Mouse (Mus musculus) large intestine, adult 2 months (tissue): ENCODE results near the gene Bnc2. TPM values are rescaled to one million over a fixed set of nuclear protein-coding genes. Genes with fewer than 3 reads are reported as not detected.

Source experiments
- DNase-seq: peaks from one replicate; pipeline ENCODE4 v3.0.0-alpha.2; 2012; ENCODE audit warnings: low read depth, low spot score
- WGBS: fragments of 180-500 bp; shearing (Covaris S2); methylation state at CpG from one replicate; pipeline ENCODE4 v1.1.7; 2018; 5-methylcytosine and 5-hydroxymethylcytosine counted together
- polyA plus RNA-seq: library from polyadenylated mRNA; depleted of rRNA; stranded (reverse); fragments of >200 nt; gene quantifications from 2 replicates; pipeline ENCODE4 v1.2.3, GENCODE M21; 2012; rRNA removed

The Bnc2 gene
- 1.3 and 2.8 TPM in 2 replicates for polyA plus RNA-seq

DNA sequence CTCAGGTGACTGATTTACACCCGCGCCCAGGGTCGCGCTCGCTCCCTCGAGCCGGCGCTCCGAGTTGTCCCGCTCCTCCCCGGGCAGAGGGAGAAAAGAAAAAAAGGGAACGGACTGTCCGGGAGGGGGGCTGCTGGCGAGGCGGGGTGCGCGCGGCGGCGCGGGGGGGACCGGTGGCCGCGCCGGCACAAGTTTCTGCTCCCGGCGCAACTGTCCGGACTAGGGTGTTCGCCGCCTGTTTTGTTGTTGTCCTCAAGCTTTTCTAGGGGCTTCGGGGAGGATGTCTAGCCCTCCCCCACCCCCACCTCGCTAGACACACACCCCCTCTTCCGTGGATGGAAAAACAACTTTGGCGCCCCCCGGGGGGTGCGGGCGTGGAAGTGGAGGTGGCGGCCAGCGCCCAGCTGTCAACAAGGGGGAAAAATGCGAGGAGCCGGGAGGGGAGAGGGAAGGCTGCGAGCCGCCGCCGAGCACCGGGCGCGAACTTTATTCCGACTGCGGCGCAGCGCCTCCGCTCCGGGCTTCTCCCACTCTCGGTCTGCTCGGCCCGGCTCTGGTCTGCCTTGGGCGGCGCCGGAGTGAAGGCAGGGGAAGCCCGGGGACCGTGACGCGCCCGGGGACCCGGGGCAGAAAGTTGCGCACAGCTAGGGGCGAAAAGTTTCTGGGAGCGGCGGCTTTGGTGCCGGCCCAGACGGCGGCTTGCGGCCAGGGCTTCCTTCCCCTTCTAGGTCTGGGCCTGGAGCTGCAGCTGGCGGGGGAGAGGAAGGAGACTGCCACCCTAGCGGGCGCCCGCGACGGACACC lies at the start of gene Bnc2:
TSS of gene Bnc2 (minus strand) at position 105 of the 803 bp plus-strand sequence.
- DNase-seq: no peak
- WGBS: under 1% methylated on average over 78 of the region's 80 CpGs

DNA sequence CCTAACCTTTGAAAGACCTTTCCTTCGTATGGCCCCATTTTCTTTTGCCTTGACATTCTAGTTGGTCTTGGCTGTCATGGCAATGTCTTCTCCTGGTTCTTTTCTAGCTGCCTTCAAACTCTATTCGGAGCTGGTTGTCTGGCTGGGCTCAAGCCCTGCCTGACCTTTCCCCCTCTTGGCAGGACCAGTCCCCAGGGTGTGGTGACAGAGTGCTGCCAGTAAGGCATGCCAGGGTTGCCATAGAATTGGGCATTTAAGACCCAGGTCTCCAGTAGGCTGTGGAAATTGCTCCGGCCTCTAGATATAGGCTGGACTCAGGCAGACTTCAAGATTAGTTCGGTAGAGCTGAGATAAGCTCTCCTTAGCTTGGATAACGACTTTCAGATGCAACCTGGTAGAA lies 32.9 kb upstream of the Bnc2 start:
- DNase-seq: no peak
- 75% methylated on average over 5 of the region's 5 CpGs for WGBS

DNA sequence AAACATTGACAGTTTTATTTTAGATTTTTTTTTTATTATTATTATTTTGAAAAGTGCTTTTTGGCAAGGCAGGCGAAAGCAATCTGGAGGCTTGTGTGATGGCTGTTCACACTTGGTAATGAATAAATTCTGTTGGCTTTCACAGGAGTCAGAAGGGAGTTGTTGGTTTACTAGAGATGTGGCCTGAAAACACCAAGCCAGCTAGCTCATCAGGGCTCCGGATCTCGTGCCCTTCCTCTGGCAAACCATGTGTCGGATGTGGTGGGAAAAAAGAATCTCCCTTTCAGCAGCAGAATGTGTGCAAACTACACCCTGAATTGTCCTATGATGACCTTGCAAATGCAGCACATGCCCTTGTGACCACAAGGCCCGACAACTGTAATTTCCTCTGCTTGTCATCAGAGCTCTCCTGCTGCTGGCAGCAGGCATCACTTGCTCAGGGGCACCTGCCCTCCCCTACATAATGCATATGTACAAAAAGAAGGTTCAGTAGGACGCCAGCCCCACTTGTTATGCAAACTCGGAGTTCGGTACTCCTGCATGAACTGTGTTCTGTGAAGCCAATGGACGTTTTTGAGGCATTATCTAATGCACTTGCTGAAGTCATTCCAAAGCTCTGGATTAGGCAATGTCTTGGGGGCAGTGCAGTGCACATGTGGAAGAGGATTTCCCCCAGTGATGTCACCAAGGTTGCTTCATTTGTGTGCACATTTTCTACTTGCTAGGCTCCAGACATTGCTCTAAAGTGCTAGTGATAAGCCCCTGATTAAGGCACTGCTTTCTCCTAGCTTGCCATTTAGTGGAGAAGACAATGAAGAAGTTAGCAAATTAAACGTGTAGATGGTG lies 10.7 kb upstream of the Bnc2 start:
- no peak for DNase-seq
- 57% methylated on average over 10 of the region's 10 CpGs for WGBS

DNA sequence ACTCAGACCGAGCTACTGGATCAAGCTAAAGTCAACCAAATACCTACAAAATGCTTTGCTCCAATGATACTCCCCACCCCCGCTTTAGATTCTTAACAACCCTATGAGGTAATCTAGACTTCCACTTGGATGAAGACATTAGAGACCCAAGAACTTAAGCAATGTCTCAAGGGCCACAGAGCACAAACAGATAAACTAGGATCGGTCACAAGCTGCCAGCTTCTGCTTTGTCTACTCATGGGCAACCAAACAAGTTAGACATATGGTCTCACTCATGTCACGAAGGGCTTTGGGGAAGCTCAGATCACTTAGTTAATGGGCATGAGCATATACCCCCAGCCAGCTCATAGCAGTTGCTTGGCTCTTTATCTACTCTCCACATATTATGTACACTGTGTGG lies 9.9 kb upstream of the Bnc2 start:
- no peak for DNase-seq
- WGBS: 76% methylated on average over 4 of the region's 4 CpGs

DNA sequence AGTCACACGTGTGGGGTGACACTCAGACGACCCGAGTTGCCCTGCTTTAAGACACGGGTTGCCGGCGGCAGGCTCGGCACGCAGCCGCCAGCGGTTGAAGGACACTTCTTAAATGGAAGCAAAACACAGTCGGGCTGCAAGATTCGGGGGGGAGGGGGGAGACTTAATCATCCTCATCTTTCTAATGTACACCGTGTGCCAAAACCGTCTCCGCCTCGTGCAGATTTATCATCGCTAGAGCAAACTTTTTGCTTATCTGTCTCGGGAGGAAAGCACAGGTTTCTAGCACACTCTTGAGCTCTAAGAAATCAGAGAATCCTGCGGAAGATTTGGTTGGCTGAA lies 870 bp upstream of the Bnc2 start:
- 2% methylated on average over 19 of the region's 19 CpGs for WGBS
- DNase-seq: no peak

DNA sequence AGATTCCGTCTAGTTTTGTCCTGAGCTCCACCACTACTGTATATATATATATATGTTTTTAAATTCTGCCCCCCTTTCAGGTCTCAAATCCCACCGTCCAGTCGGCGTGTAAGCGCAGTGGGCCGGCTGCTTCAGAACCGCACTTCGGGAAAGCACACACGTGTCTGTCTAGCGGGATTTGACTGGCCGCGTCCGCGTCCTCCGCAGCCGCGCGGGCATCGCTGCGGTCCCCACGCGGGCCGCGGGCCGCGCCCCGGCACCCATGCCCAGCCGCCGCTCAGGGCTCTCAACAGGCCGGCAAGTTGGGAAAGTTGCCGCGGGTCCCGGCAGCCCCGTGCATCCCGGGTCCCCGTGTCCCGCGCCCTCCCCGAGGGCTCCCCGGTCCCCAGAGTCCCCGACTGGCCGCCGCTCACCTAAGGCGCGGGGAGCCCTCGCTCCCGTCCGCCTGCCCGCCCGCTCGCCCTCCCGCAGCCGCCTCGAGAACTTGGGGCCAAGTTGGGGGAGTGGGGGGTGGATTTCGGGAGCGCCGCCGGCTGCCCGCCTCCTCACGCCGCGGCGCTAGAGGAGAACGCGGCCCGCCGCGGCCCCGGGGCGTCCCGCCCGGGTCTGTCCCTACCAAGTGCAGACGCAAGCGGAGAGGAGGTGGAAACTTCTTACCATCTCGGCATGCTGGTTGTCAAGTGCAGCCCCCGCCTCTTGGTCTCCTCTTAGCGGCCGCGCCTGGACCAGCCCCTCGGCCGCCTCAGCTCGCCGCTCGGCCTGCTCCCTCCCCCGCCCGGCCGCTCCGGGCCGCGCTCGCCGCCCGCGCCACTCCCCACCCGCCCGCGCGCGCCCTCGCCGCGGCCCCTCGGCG lies 531 bp downstream of the Bnc2 start:
- no peak for DNase-seq
- 3% methylated on average over 96 of the region's 104 CpGs for WGBS

DNA sequence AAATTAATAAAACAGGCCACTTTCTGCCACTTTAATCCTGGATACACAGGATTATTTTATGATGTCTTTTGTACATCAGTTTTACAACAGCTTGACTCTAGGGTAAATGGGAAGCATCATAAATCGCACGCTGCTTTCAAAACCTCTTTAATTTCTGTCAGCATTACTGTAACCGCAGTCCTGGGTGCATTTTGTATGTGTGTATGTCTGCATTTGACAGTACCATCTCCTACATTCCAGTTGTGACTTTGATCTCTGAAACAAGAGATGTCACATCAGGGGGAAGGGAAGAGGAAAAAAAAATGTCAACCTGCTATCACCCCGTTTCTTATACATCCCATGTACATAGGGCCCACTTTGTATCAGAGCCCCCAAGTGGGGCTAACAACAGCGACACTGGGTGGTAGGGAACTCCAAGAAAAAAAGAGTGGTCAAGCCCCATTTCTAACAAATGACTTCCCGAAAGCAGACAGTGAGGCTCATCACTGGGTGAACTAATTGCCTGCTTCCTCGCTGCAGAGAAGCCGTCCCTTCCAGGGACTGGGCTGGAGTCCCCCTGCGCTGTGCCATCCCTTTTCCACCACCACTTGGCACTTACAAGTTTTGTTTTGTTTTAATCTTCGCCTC lies 1.3 kb downstream of the Bnc2 start:
- WGBS: 14% methylated on average over 10 of the region's 10 CpGs

DNA sequence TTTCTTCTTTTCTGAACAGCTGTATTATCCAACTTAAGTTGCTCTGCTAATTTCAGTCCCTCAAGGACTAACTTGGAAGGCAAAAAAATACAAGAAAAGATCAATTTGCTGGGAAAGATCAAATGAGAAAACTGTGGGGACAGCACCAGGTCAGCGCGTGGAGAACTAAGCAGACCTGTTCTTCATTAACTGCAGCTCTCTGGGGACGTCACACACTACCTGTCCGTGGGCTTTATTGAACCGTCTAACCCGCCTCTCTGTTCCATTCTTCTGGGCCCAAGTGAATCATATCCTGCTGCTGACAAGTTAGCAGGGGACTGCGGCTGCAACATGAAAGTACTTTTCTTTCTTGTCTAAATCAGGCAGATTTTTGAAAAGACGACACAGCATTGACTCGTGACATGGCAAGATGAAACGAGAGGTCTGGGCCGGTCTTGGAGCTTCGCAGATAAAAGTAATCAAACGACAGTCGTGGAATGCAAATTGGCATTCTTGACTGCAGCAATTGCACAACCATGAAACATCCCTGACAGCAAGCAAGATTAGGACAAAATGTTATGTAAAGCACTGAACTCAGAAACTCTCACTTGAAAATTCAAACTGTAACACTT lies 2.8 kb downstream of the Bnc2 start:
- 14% methylated on average over 14 of the region's 14 CpGs for WGBS
- no peak for DNase-seq

More for the DNA sequence above, 1.3 kb downstream of the Bnc2 start:
- no peak for DNase-seq

DNA sequence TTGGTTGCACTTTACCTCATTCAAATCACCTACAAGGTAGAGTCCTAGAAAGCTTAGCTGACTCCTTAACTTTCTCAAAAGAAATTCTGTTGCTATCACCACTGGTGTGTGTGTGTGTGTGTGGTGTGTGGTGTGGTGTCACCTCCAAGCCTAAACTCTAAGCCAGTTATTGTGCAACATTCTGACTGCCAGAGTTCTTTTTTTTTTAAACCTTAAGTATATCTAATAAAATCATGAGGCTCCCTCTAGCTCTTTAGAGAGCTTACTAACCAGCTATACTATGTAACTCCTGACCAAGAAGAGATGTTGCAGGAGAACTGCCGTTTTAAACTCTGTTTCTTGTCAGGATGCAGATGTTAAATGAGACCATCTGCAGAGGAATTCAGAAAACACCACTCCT lies 4.1 kb downstream of the Bnc2 start:
- DNase-seq: no peak
- 33% methylated on average over 1 of the region's 1 CpGs for WGBS

DNA sequence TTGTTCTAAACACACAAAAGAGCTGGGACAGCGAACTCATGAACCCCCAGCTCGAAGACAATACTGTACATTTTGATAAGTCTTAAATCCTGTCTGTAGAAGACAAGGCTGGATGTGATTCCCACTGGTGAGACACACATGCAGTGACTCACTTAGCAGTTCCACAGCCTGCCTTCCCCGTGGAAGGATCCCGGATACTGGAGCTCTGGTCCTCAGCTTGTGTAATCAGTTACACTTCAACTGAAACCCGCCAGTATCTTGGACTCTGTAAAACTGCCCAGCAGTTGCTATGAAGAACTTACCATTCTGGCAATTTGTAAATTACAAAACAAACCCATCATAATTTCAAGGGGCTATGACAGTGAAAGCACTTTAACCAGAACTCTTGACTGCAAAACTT lies 5.4 kb downstream of the Bnc2 start:
- WGBS: 56% methylated on average over 5 of the region's 5 CpGs
- DNase-seq: no peak

DNA sequence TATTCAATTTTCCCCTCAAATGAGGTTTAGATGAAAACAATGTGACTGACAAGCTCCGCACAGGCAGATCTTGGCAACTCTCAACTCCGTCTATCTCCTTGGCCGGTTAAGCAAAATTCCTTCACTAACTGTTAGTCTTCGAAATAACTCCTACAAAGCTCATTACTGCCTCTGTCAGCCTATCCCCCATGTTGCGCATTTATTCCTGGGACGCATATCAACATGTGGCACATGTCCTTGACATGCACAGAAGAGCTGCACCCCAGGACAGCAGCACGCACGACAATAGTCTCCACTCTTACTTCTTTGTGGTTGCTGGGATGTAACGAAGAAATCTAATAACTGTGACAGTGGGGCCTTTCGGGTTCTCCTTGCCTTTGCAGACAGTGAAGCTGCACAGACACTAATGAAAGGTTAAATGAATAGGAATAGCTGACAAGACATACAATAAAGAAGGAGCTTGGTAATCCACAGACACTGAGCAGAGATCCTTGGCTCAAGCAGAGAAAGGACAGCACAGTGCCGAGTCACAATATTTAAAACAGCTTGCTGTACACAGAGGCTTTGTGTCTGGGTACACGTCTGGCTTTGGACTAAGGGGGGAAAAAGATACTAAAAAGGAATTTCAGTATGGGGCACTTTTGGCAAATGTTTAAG lies 6.0 kb downstream of the Bnc2 start:
- WGBS: 77% methylated on average over 12 of the region's 12 CpGs
- no peak for DNase-seq

DNA sequence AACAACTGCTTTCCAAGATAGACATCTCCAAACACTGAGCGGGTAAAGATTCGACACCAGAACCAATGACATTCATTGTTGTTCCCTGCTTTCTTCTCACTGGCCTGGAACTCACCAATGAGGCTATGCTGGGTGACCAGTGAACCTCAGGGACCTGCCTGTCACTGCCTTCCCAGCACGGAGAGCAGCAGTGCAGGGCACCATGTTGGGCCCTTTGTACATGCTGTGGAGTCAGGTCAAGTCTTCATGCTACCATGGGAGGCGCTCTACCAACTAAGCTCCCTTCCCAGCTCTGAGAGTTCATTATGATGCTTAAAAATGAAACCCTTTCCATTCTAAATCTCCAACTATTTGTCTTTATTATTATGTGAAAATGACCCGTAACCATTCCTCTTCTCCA lies 6.8 kb downstream of the Bnc2 start:
- no peak for DNase-seq
- WGBS: 83% methylated on average over 5 of the region's 5 CpGs

DNA sequence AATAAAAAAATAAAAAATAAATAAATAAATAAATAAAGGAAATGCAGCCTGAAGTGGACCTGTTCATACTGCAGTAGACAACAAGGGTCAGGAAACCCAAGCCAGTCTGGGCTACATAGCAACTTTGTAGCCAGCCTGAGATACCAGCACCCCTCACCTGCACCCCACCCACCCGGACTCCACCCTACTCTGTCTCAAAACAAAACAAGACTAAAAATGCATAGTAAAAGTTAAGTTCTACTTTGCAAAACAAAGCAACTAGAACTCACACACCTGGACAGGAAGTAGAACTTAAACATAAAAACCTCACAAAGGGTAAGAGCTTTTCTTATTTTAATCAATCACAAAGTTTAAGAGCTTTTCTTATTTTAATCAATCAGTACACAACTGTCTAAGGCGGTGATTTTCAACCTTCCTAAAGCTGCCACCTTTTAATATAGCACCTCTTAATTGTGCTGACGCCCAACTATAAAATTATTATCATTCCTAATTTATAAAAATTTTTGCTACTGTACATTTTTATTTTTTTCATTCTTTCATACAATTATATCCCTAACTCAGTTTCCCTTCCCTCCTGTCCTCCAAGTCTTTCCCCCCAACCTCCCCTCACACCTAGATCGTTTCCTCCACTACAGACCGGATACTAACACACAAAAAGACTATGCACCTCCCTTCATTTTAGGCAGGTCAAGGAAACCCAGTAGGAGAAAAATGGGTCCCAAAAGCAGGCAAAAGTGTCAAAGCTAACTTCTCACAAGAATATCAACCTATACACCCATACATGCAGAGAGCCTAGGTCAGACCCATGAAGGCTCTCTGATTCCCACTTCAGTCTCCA lies 12.6 kb downstream of the Bnc2 start:
- no peak for DNase-seq
- 87% methylated on average over 5 of the region's 5 CpGs for WGBS

DNA sequence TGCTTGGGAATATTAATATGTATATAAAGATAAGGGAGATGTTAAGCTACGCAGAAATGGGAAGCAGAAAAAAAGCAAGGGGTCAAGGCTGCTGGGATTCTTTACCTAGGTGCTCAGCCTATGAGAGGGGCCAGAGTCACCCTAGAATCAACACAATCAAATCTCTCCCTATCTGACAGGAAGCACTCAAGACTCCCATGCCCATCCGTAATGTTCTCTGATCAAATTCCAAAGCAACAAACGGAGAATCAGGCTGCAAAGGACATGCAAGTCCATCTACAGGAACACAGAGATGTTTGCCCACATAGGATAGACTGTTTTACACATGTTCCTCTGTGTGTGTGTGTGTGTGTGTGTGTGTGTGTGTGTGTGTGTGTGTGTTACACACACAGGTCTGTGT lies 13.7 kb downstream of the Bnc2 start:
- no peak for DNase-seq
- 62% methylated on average over 3 of the region's 3 CpGs for WGBS

DNA sequence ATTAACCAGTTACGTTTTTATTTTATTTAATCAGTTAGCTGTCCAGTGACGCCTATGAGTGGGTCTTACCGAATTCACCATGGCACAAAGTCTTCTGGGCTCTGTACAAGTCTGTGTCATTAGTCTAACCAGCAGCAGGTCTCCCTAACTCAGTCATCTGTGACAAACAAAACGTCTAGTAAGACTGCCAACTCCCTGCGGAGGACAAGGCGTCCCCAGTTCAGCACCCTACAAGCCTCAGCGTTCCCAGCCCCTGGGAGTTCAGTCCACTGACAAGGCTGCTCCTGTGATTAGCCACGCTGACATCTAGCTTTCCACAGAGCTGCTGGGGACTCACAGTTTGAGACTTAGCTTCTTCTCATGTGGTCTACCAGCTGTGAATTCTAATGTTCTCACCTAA lies 23.3 kb downstream of the Bnc2 start:
- DNase-seq: no peak
- 57% methylated on average over 8 of the region's 8 CpGs for WGBS

DNA sequence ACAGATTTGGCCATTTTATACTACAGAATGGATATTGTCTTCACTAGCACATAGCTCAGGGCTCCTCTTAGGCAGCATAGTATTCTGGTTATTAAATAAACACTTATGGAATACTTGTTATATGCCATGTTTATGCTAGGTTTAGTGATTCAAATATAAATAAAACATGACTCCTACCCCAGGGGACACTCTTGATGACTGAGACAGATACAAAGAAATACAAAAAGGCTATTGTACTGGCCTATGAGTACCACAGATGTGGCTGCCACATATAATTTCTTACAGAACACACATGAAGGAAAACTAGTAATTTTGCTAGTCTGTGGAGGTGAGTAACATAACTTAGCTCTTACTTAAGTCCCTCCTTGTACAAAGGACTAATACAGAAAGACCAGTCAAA lies 28.5 kb downstream of the Bnc2 start:
- DNase-seq: no peak

DNA sequence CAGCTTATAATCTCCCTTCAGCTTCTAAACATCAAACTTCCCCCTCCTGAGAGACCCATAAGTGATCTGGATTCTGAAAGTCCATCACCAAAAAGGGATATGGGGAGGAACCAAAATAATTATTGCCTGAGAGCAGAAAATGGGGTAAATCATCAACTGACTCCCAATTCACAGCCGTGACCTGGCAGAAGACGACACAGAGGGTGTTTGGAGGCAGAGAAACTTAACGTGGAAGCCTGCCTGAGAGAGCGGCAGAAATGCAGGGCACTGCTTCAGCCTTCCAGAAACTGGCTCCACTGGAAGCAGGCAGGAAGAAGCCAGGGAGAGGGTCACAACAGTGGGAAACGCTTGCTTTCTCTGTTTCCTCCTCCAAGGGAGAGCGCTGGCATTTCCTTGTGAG lies 35.9 kb downstream of the Bnc2 start:
- 43% methylated on average over 6 of the region's 6 CpGs for WGBS
- DNase-seq: no peak

DNA sequence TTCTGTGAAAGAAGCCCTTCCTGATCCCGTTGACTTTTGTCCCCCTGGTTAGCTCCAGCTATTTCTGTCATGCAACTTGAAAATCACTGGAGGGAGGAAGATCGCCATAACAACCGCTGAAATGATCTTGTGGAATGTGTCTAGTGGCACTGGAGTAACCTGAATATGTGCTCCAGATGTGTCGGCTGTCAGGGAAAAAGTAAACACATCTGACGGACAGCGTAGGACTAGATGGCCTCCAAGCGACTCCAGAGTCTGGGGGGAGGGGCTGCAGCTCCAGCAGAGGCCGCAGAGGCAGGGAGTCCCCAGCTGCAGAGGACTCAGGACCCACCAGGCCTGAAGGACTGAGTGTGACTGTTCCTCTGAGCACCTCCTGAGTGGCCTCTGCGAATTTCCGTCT lies 37.4 kb downstream of the Bnc2 start:
- 14% methylated on average over 10 of the region's 10 CpGs for WGBS
- DNase-seq: no peak
